Mouse (Mus musculus) forebrain, embryonic 11.5 days (tissue): ENCODE data around the gene Timd4. TPM values are rescaled to one million over a fixed set of nuclear protein-coding genes. Genes with fewer than 3 reads are reported as not detected.

ENCODE experiments used
- polyA plus RNA-seq: library from polyadenylated mRNA; unstranded; fragments of >200 nt; fragmentation: Nextera tagmentation; extraction: Ambion mirVana; gene quantifications from 2 replicates; pipeline ENCODE4 v1.2.1, GENCODE M21; 2014

Gene Timd4
- polyA plus RNA-seq, 1 experiment from 2014 or later, result not detected

Other genes with a start within 250 kb of the Timd4 start
- not detected in 2 replicates for gene BC053393, start 239.3 kb upstream of the Timd4 start, polyA plus RNA-seq
- gene Dppa1, start 181.5 kb upstream of the Timd4 start, polyA plus RNA-seq, result not detected in 2 replicates
- 0.13 and 0.28 TPM in 2 replicates for gene Timd2, start 103.7 kb upstream of the Timd4 start, polyA plus RNA-seq
- not detected in 2 replicates for gene Havcr1, start 75.7 kb upstream of the Timd4 start, polyA plus RNA-seq